Mouse (Mus musculus) cerebellum, postnatal 25 days (tissue): ENCODE measurements around the gene Rpl23a.
A peak's percentile ranks its signal among the peaks of the same experiment; 100 is the strongest.
"Not testable (repeated sequence)": the region's sequence is repeated elsewhere in the genome, so short reads cannot be mapped to it uniquely, and the experiment has no call there.

ENCODE experiments used
- DNase-seq, 2 experiments: peaks; one replicate each; pipeline ENCODE4 v3.0.0; 2021; ENCODE audit warnings: mixed read lengths in 2 of 2

Gene Rpl23a

DNA sequence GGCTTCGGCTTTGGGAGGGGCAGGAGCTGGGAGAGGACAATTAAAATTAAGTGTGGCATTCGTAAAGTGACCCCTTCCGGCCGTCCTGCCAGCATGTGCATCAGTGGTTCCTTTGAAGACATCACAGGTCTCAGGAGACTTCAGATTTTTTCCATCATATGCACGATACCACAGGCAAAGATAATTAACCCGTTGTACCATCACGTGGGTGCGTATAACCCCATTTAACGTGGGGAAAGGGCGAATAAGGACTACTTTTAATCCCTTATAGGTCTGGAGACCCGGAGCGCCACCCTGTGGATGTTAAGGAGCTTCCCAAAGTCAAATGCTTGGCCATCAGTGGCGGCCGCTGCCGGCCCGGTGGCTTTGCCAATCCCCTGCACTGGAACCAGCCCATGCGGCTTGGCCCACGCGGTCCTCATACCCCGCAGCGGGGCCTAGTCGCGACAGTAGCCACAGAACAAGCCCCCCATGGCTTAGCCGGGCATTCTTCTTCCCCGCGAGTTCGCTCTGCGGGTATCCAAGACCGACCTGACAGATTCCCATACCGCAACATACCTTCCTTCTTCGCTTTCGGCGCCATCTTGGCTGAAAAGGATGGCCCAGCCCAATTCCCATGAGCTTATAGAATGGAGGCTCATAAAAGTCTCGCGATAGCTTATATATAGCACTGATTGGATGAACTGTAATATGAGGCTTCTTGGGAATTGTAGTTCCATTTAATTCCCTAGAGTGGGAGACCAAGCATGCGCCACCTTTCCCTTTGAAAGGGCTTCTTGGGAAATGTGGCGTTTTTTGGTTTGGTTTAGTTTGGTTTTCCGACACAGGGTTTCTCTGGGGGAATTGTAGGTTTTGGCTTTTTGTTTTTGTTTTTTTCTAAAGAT, at the start of gene Rpl23a:
Rpl23a (minus strand) TSS at position 624 of the 884 bp plus-strand sequence.
- DNase-seq, result peak; percentile 86 to 89

DNA sequence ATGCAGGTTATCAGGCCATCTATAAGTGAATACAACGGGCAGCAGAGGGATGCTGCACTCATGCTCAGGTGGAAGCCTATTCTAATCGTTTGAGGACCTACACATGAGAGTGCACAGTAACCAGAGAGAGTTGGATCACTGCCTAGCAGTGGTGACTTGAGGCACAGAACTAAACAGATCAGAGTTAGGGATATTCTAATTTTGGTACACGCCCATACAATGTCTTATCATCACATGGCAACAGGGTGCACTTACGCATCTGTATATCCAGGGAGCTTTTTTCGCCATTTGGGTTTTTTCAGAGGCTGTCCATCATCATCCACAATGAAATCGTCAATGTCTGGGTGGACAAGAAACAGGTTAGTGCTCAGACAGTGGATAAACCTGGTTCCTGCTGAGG, 48.1 kb upstream of the Rpl23a start:
- DNase-seq, result no peak

DNA sequence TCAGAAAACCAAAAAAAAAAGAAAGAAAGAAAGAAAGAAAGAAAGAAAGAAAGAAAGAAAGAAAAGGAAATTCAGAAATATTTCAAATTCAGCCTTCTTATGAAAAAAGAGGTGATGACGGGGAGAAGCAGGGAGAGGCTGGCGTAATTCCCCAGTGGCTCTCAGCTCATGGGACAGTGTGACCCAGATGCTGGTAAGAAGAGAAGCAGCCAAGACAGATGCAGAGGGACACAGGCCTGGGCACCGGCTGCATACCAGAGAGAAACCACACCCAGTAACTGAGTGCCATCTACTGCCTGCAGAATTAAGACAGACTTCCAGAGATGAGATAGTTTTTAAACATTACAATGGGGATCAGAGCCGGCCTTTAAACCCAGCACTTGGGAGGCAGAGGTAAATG, 40.2 kb upstream of the Rpl23a start:
- no peak for DNase-seq

DNA sequence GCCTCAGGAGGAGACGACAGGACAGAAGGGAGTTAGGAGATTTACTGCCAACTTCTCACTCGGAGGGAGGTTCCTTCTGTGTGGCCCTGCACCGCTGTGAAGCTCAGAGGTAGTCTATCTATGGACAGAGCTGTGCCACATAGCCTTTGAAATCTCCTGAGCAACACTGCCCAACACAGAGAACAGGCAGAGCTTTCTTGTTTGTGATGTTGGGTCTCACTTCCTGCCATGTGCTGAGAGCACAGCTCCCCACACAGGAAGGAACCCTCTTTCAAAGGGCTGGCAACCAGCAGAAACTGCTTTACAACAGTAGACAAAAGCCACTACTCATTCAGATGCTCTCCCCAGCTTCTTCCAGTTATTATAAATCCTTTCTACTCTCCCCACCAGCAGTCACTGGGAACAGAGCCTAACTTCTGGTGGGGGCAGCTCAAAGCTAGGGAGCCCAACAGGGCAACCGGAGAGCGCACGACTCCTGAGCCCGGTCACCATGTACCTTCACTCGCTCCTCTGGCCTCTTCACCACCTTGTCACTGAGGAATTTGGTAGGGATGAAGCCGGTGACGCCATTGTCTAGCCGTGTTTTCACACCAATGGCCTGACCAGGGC, 32.4 kb upstream of the Rpl23a start:
- DNase-seq, result no peak

DNA sequence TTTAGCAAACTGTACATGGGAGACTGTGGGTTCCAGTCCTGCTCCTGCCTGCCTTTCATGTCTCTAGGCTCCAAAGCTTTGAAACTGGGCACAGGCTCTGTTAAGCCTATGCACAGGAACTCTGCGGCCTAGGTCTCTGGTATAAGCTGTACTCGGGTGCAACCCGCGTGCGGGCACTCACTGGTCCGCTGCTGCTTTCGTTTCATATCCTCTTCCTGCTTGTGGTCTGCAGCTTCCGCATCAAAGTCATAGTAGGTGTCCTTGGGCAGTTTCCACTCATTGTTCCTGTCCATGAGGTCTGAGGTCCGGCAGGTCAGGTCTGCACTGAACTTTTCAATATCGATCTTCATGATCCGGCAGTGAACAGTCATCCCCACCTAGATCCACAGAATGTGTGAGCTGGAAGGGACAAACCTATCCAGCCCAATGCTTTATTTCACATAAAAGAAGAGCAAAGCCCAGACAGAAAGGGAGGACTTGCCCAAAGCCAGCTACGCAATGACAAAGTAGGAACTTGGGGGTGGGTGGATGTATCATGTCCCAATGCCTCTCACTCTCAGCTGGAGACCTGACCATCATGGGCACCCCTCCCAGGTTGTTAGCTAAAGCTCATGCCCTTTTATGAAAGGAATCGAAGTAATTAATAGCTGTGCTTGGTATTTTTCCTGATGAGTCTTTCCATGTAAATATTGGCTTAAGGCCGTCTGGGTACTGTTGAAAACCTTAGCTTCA, 29.9 kb upstream of the Rpl23a start:
- DNase-seq, result no peak

DNA sequence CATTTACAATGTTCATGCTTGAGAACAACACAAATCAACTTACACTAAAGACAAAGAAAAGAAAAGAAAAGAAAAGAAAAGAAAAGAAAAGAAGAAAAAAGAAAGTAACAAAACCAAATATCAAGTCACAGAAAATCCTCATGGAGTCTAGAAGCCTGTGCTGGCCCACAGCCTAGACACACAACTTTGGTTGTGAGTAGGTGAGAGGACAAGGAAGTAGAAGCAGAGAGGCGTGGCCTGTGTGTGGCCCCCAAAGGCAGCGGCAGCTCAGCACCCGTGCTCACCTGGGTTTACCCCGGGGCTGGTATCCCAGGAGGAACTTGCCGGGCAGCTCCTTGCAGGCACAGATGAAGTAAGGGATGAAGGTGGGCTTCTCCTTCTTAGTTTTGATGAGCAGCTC, 28.1 kb upstream of the Rpl23a start:
- DNase-seq, result no peak

DNA sequence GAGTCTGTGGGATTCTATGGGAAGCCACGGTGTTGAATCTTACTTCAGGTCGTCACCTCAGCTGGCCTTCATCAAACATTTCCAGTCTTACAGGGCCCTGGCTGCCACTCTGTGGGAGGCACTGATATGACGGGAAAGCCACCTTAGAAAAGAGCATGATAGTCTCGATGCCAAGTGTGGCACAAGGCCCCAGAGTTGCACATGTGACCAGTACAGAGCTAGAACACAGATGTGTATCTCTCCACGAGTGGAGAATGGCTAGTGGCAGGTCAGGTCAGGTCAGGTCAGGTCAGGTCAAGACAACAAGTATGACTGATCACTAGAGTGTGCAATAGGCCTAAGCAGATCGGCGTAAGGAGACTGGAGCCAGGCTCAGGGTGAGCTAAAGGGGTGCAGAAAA, 27.2 kb upstream of the Rpl23a start:
- DNase-seq, result no peak

DNA sequence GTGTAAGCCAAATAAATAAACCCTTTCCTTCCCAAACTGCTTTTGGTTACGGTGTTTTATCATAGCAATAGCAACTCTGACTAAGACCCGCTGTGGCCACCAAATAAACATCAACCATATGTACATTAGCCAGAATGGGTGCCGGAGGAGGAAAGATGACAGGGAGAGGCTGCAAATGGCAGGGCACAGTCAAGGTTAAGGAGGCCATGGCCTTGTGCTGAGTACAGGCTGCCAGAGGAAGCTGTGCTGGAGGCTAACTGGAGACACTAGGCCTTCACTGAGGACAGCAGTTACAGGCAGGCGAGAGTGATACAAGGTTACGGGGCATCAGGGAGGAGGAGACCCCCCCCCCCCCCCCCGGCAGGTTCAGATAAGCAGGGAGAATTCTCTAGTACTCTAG, 26.5 kb upstream of the Rpl23a start:
- no peak for DNase-seq

DNA sequence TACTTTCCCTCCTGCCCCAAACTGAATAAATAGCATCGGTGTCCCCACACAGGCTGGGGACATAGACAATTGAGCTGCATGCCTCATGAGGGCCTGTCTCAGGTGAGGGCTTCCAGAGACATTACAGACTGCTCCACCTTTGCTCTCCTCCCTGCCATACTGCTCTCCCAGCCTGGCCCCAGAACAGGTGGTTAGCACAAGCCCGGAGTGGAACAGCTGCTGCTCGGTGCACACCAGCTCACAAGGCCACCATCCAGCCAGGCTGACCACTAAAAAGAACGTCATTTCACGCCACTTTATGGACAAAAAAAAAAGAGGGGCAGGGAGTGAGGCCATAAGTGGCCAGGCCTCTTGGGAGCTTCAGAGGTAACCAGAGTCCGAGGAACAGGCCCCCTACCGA, 23.8 kb upstream of the Rpl23a start:
- no peak for DNase-seq

DNA sequence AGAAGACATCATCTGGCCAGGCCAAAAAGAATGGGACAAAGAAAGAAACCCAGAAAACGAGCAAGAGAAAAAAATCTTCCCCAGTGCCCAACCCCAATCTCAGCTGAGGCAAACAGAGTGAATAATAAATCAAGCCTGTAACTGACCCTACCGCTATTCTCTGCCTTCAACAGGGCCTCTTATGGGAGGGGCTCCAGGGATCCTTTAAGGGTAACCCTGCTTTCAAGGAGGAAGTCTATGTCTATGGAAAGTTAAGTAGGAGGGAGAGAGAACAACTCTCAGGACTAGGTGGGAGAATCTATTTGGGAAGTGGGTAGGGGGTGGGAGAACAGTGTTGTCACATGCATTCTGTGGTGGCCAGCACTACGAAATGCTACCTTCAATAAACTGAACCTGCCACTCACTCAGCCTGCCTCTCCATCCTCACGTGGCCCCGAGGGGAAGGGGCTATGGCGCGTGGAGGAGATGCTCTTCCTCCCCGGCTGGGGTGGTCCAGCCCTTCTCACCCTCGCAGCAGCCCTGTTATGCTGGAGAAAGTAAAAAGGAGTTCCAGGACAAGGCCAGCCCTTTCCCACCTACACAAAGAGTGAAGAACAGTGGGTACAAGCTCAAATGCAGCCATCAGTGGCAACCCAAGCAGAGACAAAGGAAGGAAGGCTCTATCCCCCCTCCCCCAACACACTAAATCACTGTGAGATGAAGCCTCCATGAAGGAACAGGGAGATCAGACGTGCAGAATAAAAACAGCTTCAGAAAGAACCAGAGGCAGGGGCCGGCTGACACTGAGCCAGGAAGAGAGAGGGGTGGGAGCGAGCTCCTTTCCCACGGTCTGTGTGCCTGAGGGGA, 22.2 kb upstream of the Rpl23a start:
- DNase-seq, result no peak

DNA sequence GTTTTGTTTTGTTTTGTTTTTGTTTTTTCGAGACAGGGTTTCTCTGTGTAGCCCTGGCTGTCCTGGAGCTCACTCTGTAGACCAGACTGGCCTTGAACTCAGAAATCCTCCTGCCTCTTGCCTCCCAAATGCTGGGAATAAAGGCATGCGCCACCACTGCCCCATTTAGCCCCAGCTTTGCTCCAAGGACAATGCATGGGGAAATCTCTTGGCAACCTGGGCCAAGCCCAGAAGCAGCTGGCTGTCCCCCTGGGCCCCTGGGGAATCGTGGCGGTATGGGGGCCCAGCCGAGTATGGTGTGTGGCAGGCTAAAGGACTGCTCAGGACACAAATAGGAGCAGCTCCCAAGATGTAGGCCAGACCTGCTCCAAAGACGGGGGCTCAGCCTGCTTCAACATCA, 20.9 kb upstream of the Rpl23a start:
- DNase-seq, result no peak

DNA sequence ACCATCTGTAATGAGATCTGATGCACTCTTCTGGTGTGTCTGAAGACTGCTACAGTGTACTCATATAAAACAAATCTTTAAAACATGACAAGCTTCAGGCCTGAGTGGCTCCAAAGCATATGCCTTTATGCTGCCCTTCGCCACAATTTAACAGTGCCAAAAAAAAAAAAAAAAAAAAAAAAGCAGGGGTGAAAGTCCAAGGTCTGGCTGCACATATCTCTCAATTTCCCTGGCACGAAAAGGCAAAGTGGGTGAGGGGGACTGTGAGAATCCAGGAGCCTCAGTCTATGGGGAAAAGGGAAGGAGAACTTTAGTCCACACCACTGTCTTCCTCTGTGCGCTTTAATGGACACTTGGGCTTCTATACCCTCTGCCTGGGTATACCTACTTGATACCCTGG, 19.0 kb upstream of the Rpl23a start:
- no peak for DNase-seq

DNA sequence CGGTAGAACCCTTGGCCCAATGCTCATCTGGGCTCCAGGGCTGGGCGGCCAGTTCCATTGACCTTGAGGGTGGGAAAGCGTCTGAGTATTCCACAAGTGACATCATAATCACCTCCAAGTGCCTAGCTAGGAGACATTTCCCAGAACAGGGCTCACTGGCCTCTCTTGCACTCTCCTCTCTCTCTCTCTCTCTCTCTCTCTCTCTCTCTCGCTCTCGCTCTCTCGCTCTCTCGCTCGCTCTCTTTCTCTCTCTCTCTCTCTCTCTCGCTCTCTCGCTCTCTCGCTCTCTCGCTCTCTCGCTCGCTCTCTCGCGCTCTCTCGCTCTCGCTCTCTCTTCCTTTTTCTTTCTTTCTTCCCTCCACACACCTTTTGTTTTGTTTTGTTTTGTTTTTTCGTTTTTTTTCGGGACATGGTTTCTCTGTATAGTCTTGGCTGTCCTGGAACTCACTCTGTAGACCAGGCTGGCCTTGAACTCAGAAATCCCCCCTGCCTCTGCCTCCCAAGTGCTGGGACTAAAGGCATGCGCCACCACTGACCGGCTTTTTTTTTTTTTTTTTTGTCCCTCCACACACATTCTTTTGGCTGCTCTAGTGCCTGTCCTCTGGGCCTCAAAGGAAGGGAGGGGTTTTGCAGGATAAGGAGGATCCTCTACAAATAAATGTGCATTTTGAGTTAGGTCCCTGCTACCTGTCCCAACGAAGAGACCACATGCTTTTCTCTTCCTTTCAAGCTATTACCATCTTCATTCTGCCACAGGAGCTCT, 11.9 kb upstream of the Rpl23a start:
- DNase-seq, result no peak

DNA sequence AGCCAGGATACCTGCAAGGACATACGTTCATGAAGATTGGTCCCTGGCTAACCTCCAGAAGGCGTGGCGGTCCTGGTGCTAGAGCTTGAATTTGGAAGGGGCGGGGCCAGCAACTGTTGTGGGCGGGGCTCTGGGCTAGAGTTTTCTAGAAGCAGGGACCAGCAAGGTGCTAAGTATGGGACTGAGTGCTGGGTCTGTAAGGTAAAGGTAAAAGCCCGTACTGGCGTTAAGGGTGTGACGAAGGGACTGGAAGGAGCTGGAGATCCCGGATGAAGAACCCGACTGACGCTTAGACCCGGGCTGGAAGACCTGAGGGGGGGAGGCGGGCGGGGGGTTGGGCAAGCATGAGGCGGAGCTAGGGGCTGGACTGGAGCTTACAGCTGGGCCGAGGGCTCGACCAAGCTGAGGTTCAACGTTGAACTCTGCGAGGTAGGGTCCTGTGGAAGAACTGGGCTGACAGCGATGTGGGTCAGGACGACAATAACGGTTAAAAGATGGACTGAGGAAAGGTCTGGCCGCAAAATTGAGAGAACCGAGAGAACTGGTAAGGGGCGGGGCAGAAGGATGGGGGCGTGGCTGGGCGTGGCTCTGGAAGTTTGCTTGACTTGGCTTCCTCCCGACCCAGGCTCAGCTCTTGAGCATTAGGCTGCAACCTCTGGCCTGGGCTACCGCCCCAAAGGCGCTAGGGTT, 11.2 kb upstream of the Rpl23a start:
- peak in 1 of 2 experiments; percentile 60 for DNase-seq

DNA sequence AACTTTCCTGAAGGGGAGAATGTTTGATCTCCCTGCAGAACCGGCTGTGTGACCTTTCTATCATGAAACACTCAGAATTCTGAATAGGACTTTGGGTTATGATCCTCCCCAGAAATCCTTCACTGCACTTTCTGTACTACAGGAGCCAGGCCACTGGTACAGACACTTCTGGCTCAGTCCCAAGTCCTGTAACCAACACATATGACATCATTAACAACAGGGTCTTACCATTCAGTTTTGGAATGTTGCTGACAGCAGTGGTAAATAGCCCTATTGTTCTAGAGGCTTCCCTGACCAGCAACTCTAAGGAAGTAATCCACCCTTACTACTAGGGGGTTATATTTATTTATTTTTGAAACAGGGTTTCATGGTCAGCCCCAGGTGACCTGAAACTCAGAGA, 9.7 kb upstream of the Rpl23a start, which contains the start of gene Proca1:
Proca1 (plus strand) TSS at position 280 of the 400 bp plus-strand sequence.
- DNase-seq, result no peak

DNA sequence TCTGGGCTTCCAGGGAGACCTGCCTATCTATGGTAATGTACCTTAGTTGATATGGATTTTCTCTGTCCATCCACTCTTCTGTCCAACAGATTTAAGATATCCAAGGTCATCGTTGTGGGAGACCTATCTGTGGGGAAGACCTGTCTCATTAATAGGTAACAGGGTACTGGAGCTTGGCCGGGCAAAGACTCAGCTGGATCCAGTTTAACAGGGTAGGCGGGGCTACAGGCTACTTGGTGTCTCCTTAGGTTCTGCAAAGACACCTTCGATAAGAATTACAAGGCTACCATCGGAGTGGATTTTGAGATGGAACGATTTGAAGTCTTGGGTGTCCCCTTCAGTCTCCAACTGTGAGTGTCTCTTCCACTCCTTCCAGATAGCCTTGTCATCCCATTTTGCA, 6.7 kb upstream of the Rpl23a start:
- DNase-seq, result no peak

DNA sequence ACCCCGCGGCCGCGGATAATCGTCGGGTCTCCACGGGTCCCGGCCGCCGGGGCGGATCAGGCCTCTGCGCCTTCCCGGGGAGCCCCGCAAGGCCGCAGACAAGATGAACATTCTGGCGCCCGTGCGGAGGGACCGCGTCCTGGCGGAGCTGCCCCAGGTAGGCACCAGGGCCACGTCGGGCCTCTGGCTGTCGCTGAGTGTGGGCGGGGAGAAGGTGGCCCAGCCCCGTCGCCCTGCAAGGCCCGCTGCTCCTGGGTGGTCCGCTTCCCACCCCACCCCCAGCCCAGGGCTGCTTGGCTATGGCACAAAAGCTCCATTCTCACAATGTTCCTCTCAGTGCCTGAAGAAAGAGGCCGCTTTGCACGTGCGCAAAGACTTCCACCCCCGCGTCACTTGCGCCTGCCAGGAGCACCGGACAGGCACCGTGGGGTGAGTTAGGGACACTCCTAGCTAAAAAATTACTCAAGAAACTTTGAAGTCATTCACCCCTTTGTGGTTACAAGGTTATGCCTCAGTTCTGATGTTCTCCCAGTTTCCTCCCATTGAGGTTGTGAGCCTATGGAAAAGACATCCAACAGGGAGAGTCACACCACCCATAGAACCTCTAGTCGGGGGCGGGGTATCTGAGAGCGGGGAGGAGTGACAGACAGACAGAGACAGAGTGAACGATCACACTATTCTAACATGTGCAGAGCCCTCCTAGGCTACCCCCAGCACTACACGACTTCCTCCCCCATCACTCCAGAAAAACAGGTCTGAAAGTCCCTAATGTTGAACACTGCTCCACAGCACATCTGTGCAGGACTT, 6.1 kb upstream of the Rpl23a start:
- DNase-seq, result peak; percentile 30 to 55

DNA sequence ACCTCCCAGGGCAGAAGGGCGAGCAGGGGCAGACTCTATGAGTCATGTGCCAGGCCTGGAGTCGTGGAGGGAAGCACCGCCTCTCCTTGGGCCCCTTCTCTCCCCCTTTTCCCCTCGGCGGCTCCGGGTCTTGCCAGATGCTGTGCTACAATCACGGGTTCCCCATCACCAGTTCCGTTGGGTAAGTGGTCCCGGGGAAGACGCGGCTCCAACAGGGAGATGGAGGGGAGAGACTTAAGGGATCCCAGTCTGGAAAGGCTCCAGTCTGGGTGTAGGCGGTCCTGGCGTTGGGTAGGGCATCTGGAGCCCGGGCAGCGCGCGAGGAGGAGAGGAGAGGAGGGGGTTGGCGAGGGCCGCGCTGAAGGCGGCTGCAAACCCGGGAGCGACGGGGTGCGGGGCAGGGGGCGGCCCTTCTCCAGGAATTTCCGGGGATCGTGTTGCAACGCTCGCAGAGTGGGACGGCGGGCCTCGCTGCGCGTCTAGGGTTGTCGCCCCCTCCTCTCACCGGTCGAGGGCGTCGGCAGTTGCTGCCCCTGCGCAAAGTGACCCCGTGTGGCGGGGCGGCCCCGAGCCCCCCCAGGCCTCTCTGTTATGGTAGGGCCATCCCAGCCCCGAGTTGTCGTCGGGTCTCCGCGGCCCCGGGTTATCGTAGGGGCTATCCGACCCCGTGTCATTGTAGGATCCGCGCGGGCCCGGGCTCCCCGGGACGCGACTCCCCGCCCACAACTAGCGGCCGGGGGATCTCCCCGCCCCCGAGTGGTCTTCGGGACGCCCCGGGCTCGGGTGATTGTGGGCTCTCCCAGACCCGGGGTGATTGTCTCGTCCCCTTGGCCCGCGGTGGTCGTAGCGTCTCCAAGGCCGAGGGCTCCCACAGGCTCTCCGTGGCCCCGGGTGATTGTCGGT, 5.2 kb upstream of the Rpl23a start, which contains the start of gene Rab34:
Rab34 (plus strand) TSS at position 100 of the 903 bp plus-strand sequence.
- peak in 1 of 2 experiments; percentile 52 for DNase-seq

DNA sequence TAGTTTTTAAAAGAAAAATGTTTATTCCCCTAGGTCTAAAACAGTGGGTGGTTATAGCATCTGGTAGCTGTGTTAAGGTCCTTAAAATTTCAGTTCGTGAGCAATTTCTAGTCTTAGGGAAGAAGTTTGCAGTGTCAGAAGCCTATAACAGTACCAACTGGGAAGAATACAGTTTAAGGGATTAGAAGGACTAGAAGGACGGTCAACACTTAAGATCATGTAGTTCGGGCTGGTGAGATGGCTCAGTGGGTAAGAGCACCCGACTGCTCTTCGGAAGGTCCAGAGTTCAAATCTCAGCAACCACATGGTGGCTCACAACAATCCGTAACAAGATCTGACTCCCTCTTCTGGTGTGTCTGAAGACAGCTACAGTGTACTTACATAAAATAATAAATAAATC, 1.3 kb upstream of the Rpl23a start:
- DNase-seq, result not testable (repeated sequence)
